Mouse (Mus musculus) neural tube, embryonic 11.5 days (tissue): Measurements from ENCODE around the gene Gm27029. TPM values are rescaled to one million over a fixed set of nuclear protein-coding genes. Genes with fewer than 3 reads are reported as not detected.
"Not testable (repeated sequence)": the region's sequence is repeated elsewhere in the genome, so short reads cannot be mapped to it uniquely, and the experiment has no call there.

Experiments
- ATAC-seq: fragments of 200-750 bp; cut with Nextera tagmentation; 2 replicates; pipeline ENCODE4 v1.8.0; 2017; ENCODE audit warnings: moderate number of reproducible peaks, mild to moderate bottlenecking, moderate TSS enrichment, moderate library complexity; ENCODE audit not compliant: insufficient read depth, low FRiP score, low TSS enrichment
- DNase-seq: peaks from one replicate; pipeline ENCODE4 v3.0.0-alpha.2; 2015; ENCODE audit warnings: low spot score
- H3K27ac ChIP-seq: fragments of 300-500 bp; sonication (generic); 2 replicates; pipeline ENCODE4 v1.5.1; 2014; ENCODE audit warnings: low read depth, mild to moderate bottlenecking, low read length
- H3K27me3 ChIP-seq: fragments of 300-500 bp; sonication (generic); 2 replicates; pipeline ENCODE4 v1.6.1; 2014; ENCODE audit warnings: mild to moderate bottlenecking, low read length, mixed read lengths; ENCODE audit not compliant: control insufficient read depth, insufficient read depth
- H3K36me3 ChIP-seq: fragments of 300-500 bp; sonication (generic); 2 replicates; pipeline ENCODE4 v1.6.1; 2014; ENCODE audit warnings: mild to moderate bottlenecking, low read length, moderate library complexity, mixed read lengths; ENCODE audit not compliant: control insufficient read depth, insufficient read depth
- H3K4me1 ChIP-seq: fragments of 300-500 bp; sonication (generic); 2 replicates; pipeline ENCODE4 v1.6.1; 2014; ENCODE audit warnings: low read length, mixed read lengths; ENCODE audit not compliant: control insufficient read depth, insufficient read depth
- H3K4me2 ChIP-seq: fragments of 300-500 bp; sonication (generic); 2 replicates; pipeline ENCODE4 v1.6.1; 2014; ENCODE audit warnings: low read depth, mild to moderate bottlenecking, moderate library complexity
- H3K4me3 ChIP-seq: fragments of 300-500 bp; sonication (generic); 2 replicates; pipeline ENCODE4 v1.5.1; 2014; ENCODE audit warnings: low read depth, low read length
- H3K9ac ChIP-seq: fragments of 300-500 bp; sonication (generic); 2 replicates; pipeline ENCODE4 v1.6.1; 2014; ENCODE audit warnings: mild to moderate bottlenecking, low read length
- H3K9me3 ChIP-seq: fragments of 300-500 bp; sonication (generic); 2 replicates; pipeline ENCODE4 v1.6.1; 2016; ENCODE audit warnings: low read length; ENCODE audit not compliant: control insufficient read depth
- WGBS: fragments of 180-500 bp; shearing (Covaris S2); extraction: QIAGEN DNeasy Blood & Tissue Kit; methylation state at CpG from one replicate; pipeline ENCODE4 v1.1.7; 2014; 5-methylcytosine and 5-hydroxymethylcytosine counted together
- polyA plus RNA-seq: library from polyadenylated mRNA; unstranded; fragments of >200 nt; fragmentation: Nextera tagmentation; extraction: Ambion mirVana; gene quantifications from 2 replicates; pipeline ENCODE4 v1.2.1, GENCODE M21; 2014

Gm27029 gene
- polyA plus RNA-seq, 1 experiment from 2014 or later = 12.5 TPM

- not testable (repeated sequence) for H3K27me3 ChIP-seq, DNase-seq, H3K4me1 ChIP-seq, H3K4me3 ChIP-seq, H3K27ac ChIP-seq, H3K9me3 ChIP-seq
- Histone ChIP-seq H3K36me3 (peaks cover 15% of the 10 kb centered on the region), H3K4me2 (peak overlapping the region; percentile 28; the same call in 1 of the 2 replicates), H3K9ac (peak overlapping the region; percentile 18; the same call in 1 of the 2 replicates)
- 40% methylated on average over 14 of the region's 15 CpGs for WGBS
- peak; percentile 56; the same call in 1 of the 2 replicates for ATAC-seq
Observed at GRCm38 (mm10) chr11:101441450-101442126, 17.0 kb upstream of the Gm27029 start.

DNA sequence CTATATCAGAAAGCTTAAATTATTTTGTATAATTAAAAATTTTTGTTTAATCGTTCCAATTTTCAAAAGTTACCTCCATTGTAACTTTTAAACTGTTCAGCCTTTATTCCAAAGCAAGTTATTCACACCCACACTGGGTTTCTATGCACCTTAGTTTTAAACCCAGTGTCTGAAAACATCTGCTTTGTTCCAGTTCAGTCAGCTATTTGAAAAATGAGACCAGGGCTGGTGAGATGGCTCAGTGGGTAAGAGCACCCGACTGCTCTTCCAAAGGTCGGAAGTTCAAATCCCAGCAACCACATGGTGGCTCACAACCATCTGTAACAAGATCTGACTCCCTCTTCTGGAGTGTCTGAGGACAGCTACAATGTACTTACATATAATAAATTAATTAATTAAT, 13.4 kb upstream of the Gm27029 start:
- 56% methylated on average over 3 of the region's 3 CpGs for WGBS
- not testable (repeated sequence) for H3K27me3 ChIP-seq

GRCm38 (mm10) chr11:101436916-101437315, 12.3 kb upstream of the Gm27029 start:
- Histone ChIP-seq H3K9ac (no peak overlapping the region), H3K4me1 (no peaks in the 10 kb centered on the region), H3K9me3 (no peaks in the 10 kb centered on the region), H3K36me3 (peaks cover 6% of the 10 kb centered on the region), H3K27me3 (no peaks in the 10 kb centered on the region), H3K4me2 (no peak overlapping the region), H3K27ac (no peak overlapping the region), H3K4me3 (no peak overlapping the region)
- no peak for DNase-seq
- WGBS = 55% methylated on average over 4 of the region's 4 CpGs
- no peak for ATAC-seq

More for the DNA sequence above, 13.4 kb upstream of the Gm27029 start:
- not testable (repeated sequence) for H3K4me2 ChIP-seq, H3K36me3 ChIP-seq, H3K9me3 ChIP-seq, DNase-seq, H3K4me1 ChIP-seq, H3K27ac ChIP-seq, H3K4me3 ChIP-seq, ATAC-seq, H3K9ac ChIP-seq

DNA sequence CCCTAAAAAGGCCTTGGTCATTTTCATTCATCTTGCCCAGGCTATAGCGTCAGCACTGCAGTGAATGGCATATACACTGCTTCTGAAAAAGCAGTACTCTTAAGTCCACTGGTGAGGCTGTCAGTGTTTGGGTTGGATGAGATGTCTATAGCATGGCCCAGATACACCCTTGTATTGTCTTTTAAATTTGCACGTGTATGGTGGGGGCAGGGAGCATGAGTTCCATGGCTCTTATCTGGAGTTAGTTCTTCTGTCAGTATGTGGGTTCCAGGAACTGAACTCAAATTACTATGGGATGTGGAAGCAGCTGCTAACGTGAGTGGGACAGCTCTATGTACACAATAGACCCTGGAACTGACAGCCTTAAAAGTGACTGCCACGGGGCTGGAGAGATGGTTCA, 11.2 kb upstream of the Gm27029 start:
- H3K4me3 ChIP-seq = no peak overlapping the region
- peaks cover 6% of the 10 kb centered on the region for H3K36me3 ChIP-seq
- no peaks in the 10 kb centered on the region for H3K9me3 ChIP-seq
- H3K27me3 ChIP-seq = no peaks in the 10 kb centered on the region
- no peak for DNase-seq
- H3K4me1 ChIP-seq = no peaks in the 10 kb centered on the region
- 91% methylated on average over 4 of the region's 4 CpGs for WGBS
- H3K27ac ChIP-seq = no peak overlapping the region
- no peak overlapping the region for H3K4me2 ChIP-seq
- no peak for ATAC-seq
- H3K9ac ChIP-seq = no peak overlapping the region

GRCm38 (mm10) chr11:101433396-101433795, 8.8 kb upstream of the Gm27029 start:
- H3K4me3 ChIP-seq = no peak overlapping the region
- DNase-seq (no peak), ATAC-seq (no peak)
- no peaks in the 10 kb centered on the region for H3K4me1 ChIP-seq
- H3K9me3 ChIP-seq = no peaks in the 10 kb centered on the region
- no peak overlapping the region for H3K9ac ChIP-seq
- no peak overlapping the region for H3K4me2 ChIP-seq
- no peak overlapping the region for H3K27ac ChIP-seq
- 92% methylated on average over 13 of the region's 13 CpGs for WGBS
- H3K36me3 ChIP-seq = peaks cover 9% of the 10 kb centered on the region
- no peaks in the 10 kb centered on the region for H3K27me3 ChIP-seq

DNA sequence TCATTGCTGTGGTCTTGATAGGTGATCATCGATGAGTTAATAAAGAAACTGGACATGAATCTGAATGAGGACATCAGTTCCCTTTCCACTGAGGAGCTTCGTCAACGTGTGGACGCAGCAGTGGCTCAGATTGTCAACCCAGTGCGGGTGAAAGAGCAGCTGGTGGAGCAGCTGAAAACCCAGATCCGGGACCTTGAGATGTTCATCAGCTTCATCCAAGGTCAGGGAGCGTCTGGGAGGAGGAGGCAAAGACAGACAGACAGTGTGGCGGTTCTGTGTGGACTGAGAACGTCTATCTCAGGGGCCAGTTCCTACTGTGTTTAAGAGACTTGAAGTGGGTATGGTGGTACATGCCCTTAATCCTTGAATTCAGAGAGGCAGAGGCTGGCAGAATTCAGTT, 6.7 kb upstream of the Gm27029 start:
- H3K9ac ChIP-seq = no peak overlapping the region
- peaks cover 9% of the 10 kb centered on the region for H3K36me3 ChIP-seq
- no peak overlapping the region for H3K4me3 ChIP-seq
- H3K4me2 ChIP-seq = no peak overlapping the region
- peaks cover under 1% of the 10 kb centered on the region; the same call in 1 of the 2 replicates for H3K4me1 ChIP-seq
- no peaks in the 10 kb centered on the region for H3K27me3 ChIP-seq
- DNase-seq = no peak
- no peak for ATAC-seq
- WGBS = 91% methylated on average over 9 of the region's 9 CpGs
- H3K27ac ChIP-seq = no peak overlapping the region
- no peaks in the 10 kb centered on the region for H3K9me3 ChIP-seq

DNA sequence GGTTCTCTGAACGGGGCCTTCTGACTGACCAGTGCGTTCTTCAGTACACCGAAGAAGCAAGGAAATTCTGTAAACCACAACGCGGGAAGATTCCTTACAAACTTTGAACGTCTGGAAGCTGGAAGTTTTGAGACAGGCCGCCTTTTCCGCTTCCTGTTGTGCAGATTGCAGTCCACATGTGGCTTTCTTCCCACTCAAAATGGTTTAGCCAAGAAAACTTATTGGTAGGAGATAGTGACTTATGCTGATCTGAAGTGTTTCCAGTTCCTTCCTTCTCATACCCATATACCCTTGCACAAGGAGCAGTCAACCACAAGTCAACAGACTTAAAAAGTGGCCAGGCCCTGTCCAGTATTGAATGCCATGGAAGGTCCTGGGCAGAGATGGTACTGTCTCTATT, 1.6 kb upstream of the Gm27029 start:
- no peak for DNase-seq
- no peak overlapping the region; the same call in 1 of the 2 replicates for H3K9ac ChIP-seq
- 68% methylated on average over 8 of the region's 8 CpGs for WGBS

GRCm38 (mm10) chr11:101424925-101425813, 573 bp upstream of the Gm27029 start, which contains the start of the genes Rundc1 and Ptges3l:
Gene Rundc1, plus strand, starts transcription at chr11:101425085.
Gene Ptges3l, minus strand, starts transcription at chr11:101425333.
- Histone ChIP-seq H3K9me3 (no peaks in the 10 kb centered on the region), H3K4me1 (peaks cover 8% of the 10 kb centered on the region), H3K4me3 (peak within 1 kb of the TSS; percentile 95), H3K27ac (peak within 1 kb of the TSS; percentile 62), H3K36me3 (peaks cover under 1% of the 10 kb centered on the region), H3K9ac (peak within 1 kb of the TSS; percentile 81), H3K4me2 (peak within 1 kb of the TSS; percentile 95), H3K27me3 (no peaks in the 10 kb centered on the region)
- DNase-seq (peak; percentile 98), ATAC-seq (peak; percentile 87)
- under 1% methylated on average over 81 of the region's 81 CpGs for WGBS

More for the DNA sequence above, 1.6 kb upstream of the Gm27029 start:
- H3K27me3 ChIP-seq = no peaks in the 10 kb centered on the region
- peaks cover 8% of the 10 kb centered on the region for H3K4me1 ChIP-seq
- no peak overlapping the region for H3K27ac ChIP-seq
- peaks cover 3% of the 10 kb centered on the region for H3K36me3 ChIP-seq
- H3K9me3 ChIP-seq = no peaks in the 10 kb centered on the region
- peak overlapping the region; percentile 95 for H3K4me2 ChIP-seq
- no peak for ATAC-seq
- peak overlapping the region; percentile 95 for H3K4me3 ChIP-seq
